Mouse (Mus musculus) heart, adult 2 months (tissue): ENCODE data around the gene Lyl1.

ENCODE experiments used
- CTCF ChIP-seq: fragments of 200-600 bp; IDR thresholded peaks from 2 replicates; pipeline ENCODE4 v1.8.1; 2022; ENCODE audit warnings: antibody characterized with exemption, mild to moderate bottlenecking, moderate library complexity
- POLR2A ChIP-seq: fragments of 200-500 bp; IDR thresholded peaks from 2 replicates; pipeline ENCODE4 v1.6.1; 2011; ENCODE audit warnings: mild to moderate bottlenecking, low read depth, low read length, control low read depth; ENCODE audit not compliant: insufficient read depth

- no peak for TF ChIP-seq CTCF
- no peak for TF ChIP-seq POLR2A
Observed at GRCm38 (mm10) chr8:84715893-84716468, 14.7 kb downstream of the Lyl1 start.
